Mouse (Mus musculus): ENCODE data around the gene Cbln3. TPM values are rescaled to one million over a fixed set of nuclear protein-coding genes. Genes with fewer than 3 reads are reported as not detected.

Cbln3 gene
- total and polyA plus RNA-seq, 3 experiments = 0.17 to 0.26 (median 0.24) TPM

DNA sequence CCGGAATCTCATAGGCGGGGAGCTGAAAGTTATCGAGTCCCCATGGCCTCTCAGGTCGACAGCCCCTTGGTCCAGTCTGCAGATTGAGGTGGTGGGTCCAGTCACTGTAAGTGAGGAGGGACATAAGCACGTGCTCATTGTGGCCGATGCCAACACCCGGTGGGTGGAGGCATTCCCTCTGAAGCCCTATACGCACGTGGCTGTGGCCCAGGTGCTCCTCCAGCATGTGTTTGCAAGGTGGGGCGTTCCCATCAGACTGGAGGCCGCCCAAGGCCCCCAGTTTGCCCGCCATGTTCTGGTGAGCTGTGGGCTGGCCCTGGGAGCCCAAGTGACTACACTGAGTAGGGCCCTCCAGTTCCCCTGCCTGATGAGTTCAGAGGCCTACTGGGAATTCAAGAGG, 12.2 kb downstream of the Cbln3 start:
- Histone ChIP-seq H3K4me3 (replicated peaks in 1 of 3; ENCODE audit: low read depth in 2 of 3, low read length in 2 of 3, poor library complexity in 1 of 3) (no peak overlapping the region), H3K27ac (ENCODE audit: insufficient read depth, low read depth) (no peak overlapping the region), H3K9ac (ENCODE audit: insufficient read depth, low read depth) (no peak overlapping the region), H3K4me1 (ENCODE audit: control insufficient read depth in 1 of 2, insufficient read depth in 2 of 2) (peaks cover 13 to 45% of the 10 kb centered on the region in 2 experiments), H3K79me2 (replicated peaks; ENCODE audit: control insufficient read depth, extremely low read depth, insufficient read depth, poor library complexity, severe bottlenecking) (no peaks in the 10 kb centered on the region), H3K9me3 (replicated peaks; ENCODE audit: low read length) (peaks cover 10% of the 10 kb centered on the region), H3K4me2 (ENCODE audit: insufficient read depth, low read depth, poor library complexity, severe bottlenecking) (no peak overlapping the region), H3K27me3 (replicated peaks) (peaks cover 9% of the 10 kb centered on the region), H3K36me3 (replicated peaks in 1 of 2; ENCODE audit: control insufficient read depth in 1 of 2, insufficient read depth in 1 of 2, low read length in 1 of 2) (no peaks in the 10 kb centered on the region)
- DNase-seq (ENCODE audit: extremely low read depth) = no peak
- dilution Hi-C loops (cut with MboI; ENCODE audit: extremely low pct_ligation_motif_present, extremely low pct_unique_long_range_greater_than_20kb, low sequenced_read_pairs) = no loop called here
- TF ChIP-seq IRF4 (IDR thresholded peaks at IDR 0.05; ENCODE audit: low read depth, low read length) (no peak), UBTF (IDR thresholded peaks at IDR 0.05; ENCODE audit: low read depth, low read length) (no peak), MAFK (IDR thresholded peaks at IDR 0.05; ENCODE audit: insufficient replicate concordance, low read length) (no peak), ELF1 (IDR thresholded peaks at IDR 0.05; ENCODE audit: low read depth, low read length) (no peak), CTCF (conservative IDR thresholded peaks at IDR 0.05 in 1 of 2, IDR thresholded peaks at IDR 0.05 in 1 of 2; ENCODE audit: low read depth in 2 of 2, low read length in 2 of 2) (no peak), POLR2AphosphoS2 (IDR thresholded peaks at IDR 0.05; ENCODE audit: low read depth, low read length) (no peak), NELFE (IDR thresholded peaks at IDR 0.05; ENCODE audit: low read depth, low read length) (no peak), ZMIZ1 (IDR thresholded peaks at IDR 0.05; ENCODE audit: low read depth, low read length) (no peak)
- in situ Hi-C loops (cut with MboI; ENCODE audit: low pct_ligation_motif_present, low pct_unique_long_range_greater_than_20kb, low sequenced_read_pairs) = loop anchor here (5.0 kb wide), 1 partner anchor 35 kb away; no protein-coding TSS in a partner anchor

DNA sequence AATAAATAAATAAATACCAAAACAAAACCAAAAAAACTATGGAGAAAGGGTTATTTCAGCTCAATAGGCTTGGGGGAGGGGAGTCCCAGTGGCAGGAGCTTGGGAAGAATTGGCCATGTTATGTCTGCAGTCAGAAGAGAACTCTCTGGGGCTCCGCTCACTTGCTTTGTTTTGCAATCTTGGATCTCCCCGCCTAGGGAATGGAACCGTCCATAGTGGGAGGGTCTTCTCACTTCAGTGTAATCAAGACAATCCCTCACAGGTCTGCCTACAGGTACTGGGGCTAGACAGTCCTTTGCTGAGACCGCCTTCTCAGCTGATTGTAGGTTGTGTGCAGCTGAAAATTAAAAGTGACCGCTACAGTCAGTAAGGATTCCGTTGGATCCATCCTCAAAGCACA, 14.7 kb downstream of the Cbln3 start:
- Histone ChIP-seq H3K27ac (ENCODE audit: insufficient read depth, low read depth) (no peak overlapping the region), H3K9me3 (replicated peaks; ENCODE audit: low read length) (peaks cover 10% of the 10 kb centered on the region), H3K36me3 (replicated peaks in 1 of 2; ENCODE audit: control insufficient read depth in 1 of 2, insufficient read depth in 1 of 2, low read length in 1 of 2) (no peaks in the 10 kb centered on the region), H3K9ac (ENCODE audit: insufficient read depth, low read depth) (no peak overlapping the region), H3K4me3 (replicated peaks in 1 of 3; ENCODE audit: low read depth in 2 of 3, low read length in 2 of 3, poor library complexity in 1 of 3) (no peak overlapping the region), H3K27me3 (replicated peaks) (peaks cover 14% of the 10 kb centered on the region), H3K4me1 (ENCODE audit: control insufficient read depth in 1 of 2, insufficient read depth in 2 of 2) (peaks cover 13 to 45% of the 10 kb centered on the region in 2 experiments), H3K4me2 (ENCODE audit: insufficient read depth, low read depth, poor library complexity, severe bottlenecking) (no peak overlapping the region), H3K79me2 (replicated peaks; ENCODE audit: control insufficient read depth, extremely low read depth, insufficient read depth, poor library complexity, severe bottlenecking) (no peaks in the 10 kb centered on the region)
- in situ Hi-C loops (cut with MboI; ENCODE audit: low pct_ligation_motif_present, low pct_unique_long_range_greater_than_20kb, low sequenced_read_pairs) (no loop called here), dilution Hi-C loops (cut with MboI; ENCODE audit: extremely low pct_ligation_motif_present, extremely low pct_unique_long_range_greater_than_20kb, low sequenced_read_pairs) (no loop called here)
- TF ChIP-seq HCFC1 (IDR thresholded peaks at IDR 0.05; ENCODE audit: low read depth, low read length) = no peak
- TF ChIP-seq ZMIZ1 (IDR thresholded peaks at IDR 0.05; ENCODE audit: low read depth, low read length) = no peak
- no peak for TF ChIP-seq UBTF (IDR thresholded peaks at IDR 0.05; ENCODE audit: low read depth, low read length)
- no peak for TF ChIP-seq ZC3H11A (IDR thresholded peaks at IDR 0.05; ENCODE audit: low read depth, low read length)
- no peak for TF ChIP-seq MEF2A (IDR thresholded peaks at IDR 0.05; ENCODE audit: borderline replicate concordance, low read depth, low read length)
- no peak for TF ChIP-seq EP300 (IDR thresholded peaks at IDR 0.05; ENCODE audit: low read length)
- no peak for TF ChIP-seq MYC (IDR thresholded peaks at IDR 0.05; ENCODE audit: low read depth, low read length)
- no peak for TF ChIP-seq ETS1 (conservative IDR thresholded peaks at IDR 0.05; ENCODE audit: low read depth, low read length)
- no peak for TF ChIP-seq TCF12 (IDR thresholded peaks at IDR 0.05; ENCODE audit: low read depth, low read length)
- no peak for TF ChIP-seq CTCF (conservative IDR thresholded peaks at IDR 0.05 in 1 of 2, IDR thresholded peaks at IDR 0.05 in 1 of 2; ENCODE audit: low read depth in 2 of 2, low read length in 2 of 2)
- no peak for TF ChIP-seq ELF1 (IDR thresholded peaks at IDR 0.05; ENCODE audit: low read depth, low read length)
- TF ChIP-seq TBP (conservative IDR thresholded peaks at IDR 0.05; ENCODE audit: low read depth, low read length) = no peak
- TF ChIP-seq ZNF384 (IDR thresholded peaks at IDR 0.05; ENCODE audit: low read depth, low read length) = no peak
- TF ChIP-seq PAX5 (IDR thresholded peaks at IDR 0.05; ENCODE audit: low read length) = no peak
- TF ChIP-seq JUND (conservative IDR thresholded peaks at IDR 0.05; ENCODE audit: low read depth, low read length) = no peak
- TF ChIP-seq MXI1 (IDR thresholded peaks at IDR 0.05; ENCODE audit: low read depth, low read length) = no peak
- TF ChIP-seq MAX (IDR thresholded peaks at IDR 0.05; ENCODE audit: low read length) = no peak
- no peak for DNase-seq (ENCODE audit: extremely low read depth)

Data from CH12.LX (cell line).